Mouse (Mus musculus) midbrain, embryonic 14.5 days (tissue): ENCODE measurements at regions not wholly inside any gene's neighbourhood (a gene's known extent, or its start where the extent isn't known, plus 50 kb on each side); places are given as distances from the start of the nearest gene placed in this dataset.

Source experiments
- ATAC-seq: fragments of 200-750 bp; cut with Nextera tagmentation; 2 replicates; pipeline ENCODE4 v1.8.0; 2017; ENCODE audit warnings: moderate number of reproducible peaks, moderate library complexity; ENCODE audit not compliant: low FRiP score, low TSS enrichment
- DNase-seq: peaks from one replicate; pipeline ENCODE4 v3.0.0-alpha.2; 2015
- H3K27ac ChIP-seq: fragments of 300-500 bp; sonication (generic); replicated peaks from 2 replicates; pipeline ENCODE4 v1.5.1; 2014; ENCODE audit warnings: mild to moderate bottlenecking, low read depth, low read length, moderate library complexity
- H3K27me3 ChIP-seq: fragments of 300-500 bp; sonication (generic); 2 replicates; pipeline ENCODE4 v1.6.1; 2014; ENCODE audit warnings: low read length, control low read depth, mixed read lengths; ENCODE audit not compliant: control insufficient read depth, insufficient read depth
- H3K36me3 ChIP-seq: fragments of 300-500 bp; sonication (generic); 2 replicates; pipeline ENCODE4 v1.6.1; 2014; ENCODE audit warnings: low read length, control low read depth; ENCODE audit not compliant: control insufficient read depth, insufficient read depth
- H3K4me1 ChIP-seq: fragments of 300-500 bp; sonication (generic); 2 replicates; pipeline ENCODE4 v1.6.1; 2014; ENCODE audit warnings: mild to moderate bottlenecking, antibody characterized with exemption, low read length, control low read depth; ENCODE audit not compliant: control insufficient read depth, insufficient read depth
- H3K4me2 ChIP-seq: fragments of 300-500 bp; sonication (generic); 2 replicates; pipeline ENCODE4 v1.6.1; 2014; ENCODE audit warnings: mild to moderate bottlenecking, low read length, moderate library complexity
- H3K4me3 ChIP-seq: fragments of 300-500 bp; sonication (generic); replicated peaks from 2 replicates; pipeline ENCODE4 v1.5.1; 2014; ENCODE audit warnings: low read depth, low read length
- H3K9ac ChIP-seq: fragments of 300-500 bp; sonication (generic); replicated peaks from 2 replicates; pipeline ENCODE4 v1.6.1; 2014; ENCODE audit warnings: mild to moderate bottlenecking, low read length, moderate library complexity
- H3K9me3 ChIP-seq: fragments of 300-500 bp; sonication (generic); 2 replicates; pipeline ENCODE4 v1.6.1; 2016; ENCODE audit warnings: low read length, control low read depth, mixed read lengths; ENCODE audit not compliant: control insufficient read depth
- WGBS: fragments of 180-500 bp; shearing (Covaris S2); extraction: QIAGEN DNeasy Blood & Tissue Kit; methylation state at CpG from one replicate; pipeline ENCODE4 v1.1.7; 2014; 5-methylcytosine and 5-hydroxymethylcytosine counted together

DNA sequence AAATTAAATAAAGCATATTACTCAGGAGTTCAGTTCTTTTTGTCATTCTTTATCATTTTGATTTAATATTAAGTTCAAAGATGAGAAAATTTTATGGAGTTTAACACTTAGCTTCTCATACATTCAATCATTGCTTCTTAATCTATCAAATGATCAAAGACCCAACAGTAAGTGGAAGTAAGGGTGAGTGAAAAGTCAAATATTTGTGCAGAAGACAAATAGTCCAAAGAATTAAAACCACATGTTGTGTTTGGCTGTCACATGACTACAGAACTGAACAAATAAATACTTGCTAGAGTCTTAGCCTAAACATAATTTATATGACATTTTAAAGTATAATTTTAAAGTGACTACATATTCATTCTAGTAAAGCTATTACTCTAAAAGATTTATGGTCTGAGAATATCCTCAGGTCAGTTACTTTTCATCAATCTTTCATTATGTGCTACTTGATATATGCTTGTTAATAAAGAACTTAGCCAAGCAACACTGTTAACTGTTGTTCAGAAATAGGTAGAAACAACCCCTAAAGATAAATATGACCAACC, 171.7 kb upstream of the 1700003H04Rik start:
- Histone ChIP-seq H3K27me3 (no peaks in the 10 kb centered on the region), H3K9me3 (no peaks in the 10 kb centered on the region), H3K4me2 (no peak overlapping the region), H3K9ac (no peak overlapping the region), H3K4me1 (no peaks in the 10 kb centered on the region), H3K4me3 (no peak overlapping the region), H3K36me3 (no peaks in the 10 kb centered on the region), H3K27ac (no peak overlapping the region)
- no peak for DNase-seq
- no peak for ATAC-seq

- Histone ChIP-seq H3K27ac (no peak overlapping the region), H3K4me2 (no peak overlapping the region), H3K4me1 (no peaks in the 10 kb centered on the region), H3K9me3 (no peaks in the 10 kb centered on the region), H3K36me3 (no peaks in the 10 kb centered on the region), H3K4me3 (no peak overlapping the region), H3K27me3 (no peaks in the 10 kb centered on the region), H3K9ac (no peak overlapping the region)
- WGBS, result 82% methylated on average over 2 of the region's 2 CpGs
- ATAC-seq (no peak), DNase-seq (no peak)
Observed at GRCm38 (mm10) chr3:124749314-124749713, 168.4 kb upstream of the 1700003H04Rik start.

GRCm38 (mm10) chr3:124728281-124728680, 147.4 kb upstream of the 1700003H04Rik start:
- DNase-seq, result no peak
- Histone ChIP-seq H3K36me3 (no peaks in the 10 kb centered on the region), H3K27me3 (no peaks in the 10 kb centered on the region), H3K9me3 (no peaks in the 10 kb centered on the region), H3K27ac (no peak overlapping the region), H3K9ac (no peak overlapping the region), H3K4me3 (no peak overlapping the region), H3K4me1 (no peaks in the 10 kb centered on the region), H3K4me2 (no peak overlapping the region)
- ATAC-seq, result no peak
- 95% methylated on average over 5 of the region's 5 CpGs for WGBS

DNA sequence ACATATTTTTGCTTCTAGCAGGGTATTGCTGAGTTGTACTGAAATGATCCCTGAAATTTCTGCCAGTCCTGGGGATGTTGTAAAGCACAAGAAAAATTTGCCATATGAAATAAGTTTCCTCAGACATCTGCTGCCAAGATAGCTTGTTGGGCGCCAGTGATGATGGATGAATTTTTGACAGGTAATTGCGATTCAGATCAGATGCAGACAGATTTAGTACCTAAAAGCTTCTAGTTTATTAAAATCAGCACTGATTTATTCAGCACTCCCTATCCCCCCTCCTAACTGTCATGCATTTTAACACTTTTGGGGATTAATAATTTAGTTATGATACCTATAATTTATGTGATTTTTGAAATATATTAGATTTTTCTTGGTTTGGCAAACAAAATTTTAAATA, 131.3 kb upstream of the 1700003H04Rik start:
- Histone ChIP-seq H3K9me3 (no peaks in the 10 kb centered on the region), H3K27me3 (no peaks in the 10 kb centered on the region), H3K36me3 (no peaks in the 10 kb centered on the region), H3K4me3 (no peak overlapping the region), H3K27ac (no peak overlapping the region), H3K9ac (no peak overlapping the region), H3K4me2 (no peak overlapping the region), H3K4me1 (no peaks in the 10 kb centered on the region)
- peak; percentile 8 for DNase-seq
- 76% methylated on average over 2 of the region's 2 CpGs for WGBS
- ATAC-seq, result no peak

DNA sequence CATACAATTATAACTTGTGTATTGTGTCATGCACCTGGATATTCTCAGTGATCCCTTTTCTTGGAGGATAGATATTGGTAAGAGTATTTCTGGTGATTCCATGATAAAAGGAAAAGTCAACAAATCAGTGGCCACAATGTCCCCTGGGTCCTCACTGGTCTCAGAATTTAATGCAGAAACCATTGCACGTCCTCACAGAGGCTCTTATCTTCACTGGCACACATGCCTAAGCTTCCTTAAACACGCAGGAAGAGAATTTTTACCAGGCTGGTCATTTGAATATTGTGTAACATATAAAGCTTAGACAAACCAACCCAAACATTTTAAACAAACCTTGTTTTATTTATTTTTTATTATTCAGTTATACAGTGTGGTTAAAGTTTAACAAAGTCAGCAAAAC, 92.7 kb upstream of the 1700003H04Rik start:
- Histone ChIP-seq H3K4me1 (no peaks in the 10 kb centered on the region), H3K36me3 (no peaks in the 10 kb centered on the region), H3K4me3 (no peak overlapping the region), H3K4me2 (no peak overlapping the region), H3K9me3 (no peaks in the 10 kb centered on the region), H3K27me3 (no peaks in the 10 kb centered on the region), H3K27ac (no peak overlapping the region), H3K9ac (no peak overlapping the region)
- WGBS, result 67% methylated on average over 2 of the region's 2 CpGs
- ATAC-seq, result no peak
- DNase-seq, result no peak

DNA sequence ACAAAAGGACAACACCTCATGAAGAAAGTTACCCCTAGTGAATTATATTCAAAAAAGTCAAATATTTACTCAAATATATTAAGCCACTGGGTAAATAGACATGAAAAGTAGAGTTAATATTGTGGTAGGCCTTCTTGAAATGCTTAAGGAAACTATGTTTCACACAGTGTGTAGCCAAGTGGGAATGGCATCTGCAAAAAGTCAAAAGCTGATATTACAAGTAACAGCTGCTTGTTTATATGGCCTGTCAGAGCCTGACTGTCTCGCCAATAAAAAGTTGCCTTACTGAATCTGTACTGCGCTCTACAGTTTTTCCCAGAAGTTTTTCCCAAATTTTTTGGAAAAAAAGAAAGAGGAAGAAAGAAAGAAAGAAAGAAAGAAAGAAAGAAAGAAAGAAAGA, 77.3 kb upstream of the 1700003H04Rik start:
- Histone ChIP-seq H3K4me3 (no peak overlapping the region), H3K4me1 (no peaks in the 10 kb centered on the region), H3K27me3 (no peaks in the 10 kb centered on the region), H3K9ac (no peak overlapping the region), H3K4me2 (no peak overlapping the region), H3K36me3 (no peaks in the 10 kb centered on the region), H3K9me3 (no peaks in the 10 kb centered on the region), H3K27ac (no peak overlapping the region)
- DNase-seq (no peak), ATAC-seq (no peak)
- 96% methylated on average over 2 of the region's 2 CpGs for WGBS

GRCm38 (mm10) chr3:124633372-124633771, 52.5 kb upstream of the 1700003H04Rik start:
- Histone ChIP-seq H3K27ac (no peak overlapping the region), H3K27me3 (no peaks in the 10 kb centered on the region), H3K4me3 (no peak overlapping the region), H3K4me2 (no peak overlapping the region), H3K9ac (no peak overlapping the region), H3K4me1 (no peaks in the 10 kb centered on the region), H3K9me3 (no peaks in the 10 kb centered on the region), H3K36me3 (no peaks in the 10 kb centered on the region)
- WGBS, result 94% methylated on average over 2 of the region's 2 CpGs
- ATAC-seq, result no peak
- DNase-seq, result peak; percentile 13
